Comparison of ENCODE assay signal across 17 mouse cellular contexts in genomic region chr3:145623047-145623446, GRCm38 (mm10). TPM values are rescaled to one million over a fixed set of nuclear protein-coding genes. Genes with fewer than 3 reads are reported as not detected.
DNase-seq lines count a peak whose midpoint lies in the region; ATAC-seq and TF ChIP-seq lines count a peak whose summit lies in the region.
"Had no signal": no experiment of that assay in that cellular context is flagged by ENCODE, and none has a peak within 500 bp of the region (broad histone marks: within the 10 kb centered on the region; RNA-seq: fewer than 3 reads in every experiment).

No protein-coding gene starts in this region.

- peak; percentile 71 for ATAC-seq in forebrain, postnatal 0 days
- no peak for ATAC-seq in forebrain, embryonic 15.5 days (replicated peaks)
- peak; percentile 47; the same call in 1 of the 2 replicates for ATAC-seq in midbrain, embryonic 12.5 days (ENCODE audit: low FRiP score, low read depth)
- ATAC-seq in midbrain, embryonic 11.5 days (ENCODE audit: low FRiP score): no peak
- ATAC-seq in hindbrain, embryonic 13.5 days (ENCODE audit: low FRiP score): peak; percentile 65
- peak; percentile 48; the same call in 1 of the 2 replicates for ATAC-seq in midbrain, postnatal 0 days (ENCODE audit: low FRiP score)
- ATAC-seq: activated CD4-positive, CD25-positive, alpha-beta regulatory T cell, adult 4 months had no signal

- no peaks in the 10 kb centered on the region for H3K36me3 ChIP-seq in forebrain, postnatal 0 days (ENCODE audit: insufficient read depth)
- no peaks in the 10 kb centered on the region for H3K36me3 ChIP-seq in forebrain, embryonic 15.5 days
- H3K36me3 ChIP-seq in midbrain, embryonic 12.5 days: no peaks in the 10 kb centered on the region
- H3K36me3 ChIP-seq in midbrain, embryonic 11.5 days (ENCODE audit: control insufficient read depth, insufficient read depth, low read length): no peaks in the 10 kb centered on the region
- no peaks in the 10 kb centered on the region for H3K36me3 ChIP-seq in hindbrain, embryonic 13.5 days
- no peaks in the 10 kb centered on the region for H3K36me3 ChIP-seq in midbrain, postnatal 0 days (ENCODE audit: insufficient read depth, low read length)
- H3K36me3 ChIP-seq: embryonic facial prominence, embryonic 13.5 days; limb, embryonic 13.5 days; liver, embryonic 15.5 days had no signal

- H3K4me3 ChIP-seq in forebrain, postnatal 0 days (ENCODE audit: low read depth, low read length): no peak overlapping the region
- H3K4me3 ChIP-seq in forebrain, embryonic 15.5 days: no peak overlapping the region
- H3K4me3 ChIP-seq in midbrain, embryonic 12.5 days: no peak overlapping the region
- H3K4me3 ChIP-seq in midbrain, embryonic 11.5 days (ENCODE audit: low read depth, low read length): no peak overlapping the region
- no peak overlapping the region for H3K4me3 ChIP-seq in hindbrain, embryonic 13.5 days
- no peak overlapping the region for H3K4me3 ChIP-seq in midbrain, postnatal 0 days (ENCODE audit: low read depth, low read length)
- no peak overlapping the region for H3K4me3 ChIP-seq in gastrocnemius, adult 2 months
- H3K4me3 ChIP-seq: embryonic facial prominence, embryonic 13.5 days; layer of hippocampus, adult 2 months; limb, embryonic 13.5 days; liver, embryonic 15.5 days had no signal

- no peak overlapping the region for H3K27ac ChIP-seq in forebrain, postnatal 0 days (ENCODE audit: low read depth, low read length)
- H3K27ac ChIP-seq in forebrain, embryonic 15.5 days (replicated peaks): no peak overlapping the region
- no peak overlapping the region for H3K27ac ChIP-seq in midbrain, embryonic 12.5 days (replicated peaks)
- no peak overlapping the region for H3K27ac ChIP-seq in midbrain, embryonic 11.5 days (ENCODE audit: low read depth, low read length)
- no peak overlapping the region for H3K27ac ChIP-seq in hindbrain, embryonic 13.5 days
- H3K27ac ChIP-seq in midbrain, postnatal 0 days (ENCODE audit: low read depth, low read length): no peak overlapping the region
- H3K27ac ChIP-seq in gastrocnemius, adult 2 months: no peak overlapping the region
- H3K27ac ChIP-seq: embryonic facial prominence, embryonic 13.5 days; layer of hippocampus, adult 2 months; limb, embryonic 13.5 days; liver, embryonic 15.5 days had no signal

- TF ChIP-seq CTCF in forebrain, postnatal 0 days (IDR thresholded peaks at IDR 0.05; ENCODE audit: low read depth): no peak
- TF ChIP-seq CTCF in midbrain, postnatal 0 days (IDR thresholded peaks at IDR 0.05): no peak
- TF ChIP-seq CTCF in gastrocnemius, adult 2 months (IDR thresholded peaks at IDR 0.05): no peak

- DNase-seq in forebrain, postnatal 0 days: no peak
- DNase-seq in midbrain, embryonic 11.5 days (ENCODE audit: low spot score, missing footprints): no peak
- peak; percentile 53 for DNase-seq in midbrain, postnatal 0 days (ENCODE audit: low spot score)
- no peak for DNase-seq in gastrocnemius, adult 2 months
- DNase-seq in adrenal gland, adult 8-10 months: no peak
- DNase-seq: cerebellum, adult 11 months; right cerebral cortex, postnatal 25 days had no signal

- H3K9ac ChIP-seq in forebrain, postnatal 0 days: no peak overlapping the region
- H3K9ac ChIP-seq in forebrain, embryonic 15.5 days (replicated peaks): no peak overlapping the region
- H3K9ac ChIP-seq in midbrain, embryonic 12.5 days (replicated peaks): no peak overlapping the region
- H3K9ac ChIP-seq in midbrain, embryonic 11.5 days (ENCODE audit: low read length): no peak overlapping the region
- no peak overlapping the region for H3K9ac ChIP-seq in hindbrain, embryonic 13.5 days
- no peak overlapping the region for H3K9ac ChIP-seq in midbrain, postnatal 0 days (replicated peaks; ENCODE audit: low read length, poor library complexity, severe bottlenecking)
- H3K9ac ChIP-seq: embryonic facial prominence, embryonic 13.5 days; limb, embryonic 13.5 days; liver, embryonic 15.5 days had no signal

- no peak overlapping the region for H3K4me2 ChIP-seq in forebrain, postnatal 0 days (ENCODE audit: low read depth)
- H3K4me2 ChIP-seq in forebrain, embryonic 15.5 days (replicated peaks): no peak overlapping the region
- no peak overlapping the region for H3K4me2 ChIP-seq in midbrain, embryonic 12.5 days (replicated peaks)
- no peak overlapping the region for H3K4me2 ChIP-seq in midbrain, embryonic 11.5 days
- no peak overlapping the region for H3K4me2 ChIP-seq in hindbrain, embryonic 13.5 days
- no peak overlapping the region for H3K4me2 ChIP-seq in midbrain, postnatal 0 days (ENCODE audit: low read depth, low read length, poor library complexity, severe bottlenecking)
- H3K4me2 ChIP-seq: embryonic facial prominence, embryonic 13.5 days; limb, embryonic 13.5 days; liver, embryonic 15.5 days had no signal

- no peaks in the 10 kb centered on the region for H3K27me3 ChIP-seq in forebrain, postnatal 0 days (ENCODE audit: insufficient read depth, low read length)
- no peaks in the 10 kb centered on the region for H3K27me3 ChIP-seq in forebrain, embryonic 15.5 days
- H3K27me3 ChIP-seq in midbrain, embryonic 12.5 days: no peaks in the 10 kb centered on the region
- no peaks in the 10 kb centered on the region for H3K27me3 ChIP-seq in midbrain, embryonic 11.5 days (ENCODE audit: control insufficient read depth, insufficient read depth, low read length)
- no peaks in the 10 kb centered on the region for H3K27me3 ChIP-seq in hindbrain, embryonic 13.5 days
- H3K27me3 ChIP-seq in midbrain, postnatal 0 days (ENCODE audit: insufficient read depth, low read length): no peaks in the 10 kb centered on the region
- H3K27me3 ChIP-seq: embryonic facial prominence, embryonic 13.5 days; limb, embryonic 13.5 days; liver, embryonic 15.5 days had no signal

- H3K4me1 ChIP-seq in forebrain, postnatal 0 days (ENCODE audit: insufficient read depth): no peaks in the 10 kb centered on the region
- H3K4me1 ChIP-seq in forebrain, embryonic 15.5 days: no peaks in the 10 kb centered on the region
- no peaks in the 10 kb centered on the region for H3K4me1 ChIP-seq in midbrain, embryonic 12.5 days
- no peaks in the 10 kb centered on the region for H3K4me1 ChIP-seq in midbrain, embryonic 11.5 days (ENCODE audit: control insufficient read depth, insufficient read depth, low read length)
- H3K4me1 ChIP-seq in hindbrain, embryonic 13.5 days (replicated peaks): peaks cover 16% of the 10 kb centered on the region
- no peaks in the 10 kb centered on the region for H3K4me1 ChIP-seq in midbrain, postnatal 0 days (ENCODE audit: insufficient read depth, low read length)
- H3K4me1 ChIP-seq: liver, embryonic 15.5 days had no signal

- H3K9me3 ChIP-seq in forebrain, postnatal 0 days (ENCODE audit: low read length): no peaks in the 10 kb centered on the region
- H3K9me3 ChIP-seq in forebrain, embryonic 15.5 days: no peaks in the 10 kb centered on the region
- no peaks in the 10 kb centered on the region; the same call in 1 of the 2 replicates for H3K9me3 ChIP-seq in midbrain, embryonic 12.5 days
- H3K9me3 ChIP-seq in midbrain, embryonic 11.5 days (ENCODE audit: control insufficient read depth, low read length): no peaks in the 10 kb centered on the region
- no peaks in the 10 kb centered on the region for H3K9me3 ChIP-seq in hindbrain, embryonic 13.5 days
- H3K9me3 ChIP-seq in midbrain, postnatal 0 days (ENCODE audit: low read length): no peaks in the 10 kb centered on the region
- H3K9me3 ChIP-seq: embryonic facial prominence, embryonic 13.5 days; limb, embryonic 13.5 days; liver, embryonic 15.5 days had no signal

- intact Hi-C loops in gastrocnemius, adult 2 months (cut with DNase I): no loop called here

- whole genome bisulfite sequencing in forebrain, postnatal 0 days: 75% methylated on average over 12 of the region's 12 CpGs
- WGBS in forebrain, embryonic 15.5 days: 77% methylated on average over 12 of the region's 12 CpGs
- WGBS in midbrain, embryonic 12.5 days: 81% methylated on average over 12 of the region's 12 CpGs
- 85% methylated on average over 12 of the region's 12 CpGs for WGBS in midbrain, embryonic 11.5 days
- 46% methylated on average over 12 of the region's 12 CpGs for WGBS in hindbrain, embryonic 13.5 days
- 68% methylated on average over 12 of the region's 12 CpGs for WGBS in midbrain, postnatal 0 days

RNA-seq across cellular contexts. Expression of gene Ccn1, which starts 26.7 kb away (rescaled TPM):
- 8.5 and 8.9 TPM in 2 replicates for total RNA-seq in forebrain, postnatal 0 days (2014; rRNA removed)
- polyA plus RNA-seq in forebrain, postnatal 0 days (2015; fragmentation: Nextera tagmentation; extraction: Ambion mirVana): 11.7 and 13.6 TPM in 2 replicates
- polyA plus RNA-seq in forebrain, embryonic 15.5 days (2015; fragmentation: Nextera tagmentation; extraction: Ambion mirVana): 27.2 and 30.1 TPM in 2 replicates
- polyA plus RNA-seq in midbrain, embryonic 12.5 days (2016; fragmentation: Nextera tagmentation; extraction: Ambion mirVana): 22.5 and 29.2 TPM in 2 replicates
- 14.1 and 15.7 TPM in 2 replicates for polyA plus RNA-seq in midbrain, embryonic 11.5 days (2014; fragmentation: Nextera tagmentation; extraction: Ambion mirVana)
- 10.1 and 11.2 TPM in 2 replicates for polyA plus RNA-seq in hindbrain, embryonic 13.5 days (2015; fragmentation: Nextera tagmentation; extraction: Ambion mirVana)
- 3.8 and 4.9 TPM in 2 replicates for total RNA-seq in midbrain, postnatal 0 days (2014; rRNA removed)
- polyA plus RNA-seq in midbrain, postnatal 0 days (2015; fragmentation: Nextera tagmentation; extraction: Ambion mirVana): 5.3 and 5.6 TPM in 2 replicates
- total RNA-seq in gastrocnemius, adult 2 months (2021): 10 to 100 TPM; 20.8 to 52.2 TPM
- total RNA-seq in adrenal gland, adult 8-10 months (2022): 10 to 100 TPM in 2 of 4 experiments, 1 to 10 TPM in 2; 7.9 to 16.9 (median 11.3) TPM
- total RNA-seq: granulocyte monocyte progenitor cell, adult 5-6 weeks; monocyte, adult 5-6 weeks had no signal
- polyA plus RNA-seq: activated CD4-positive, CD25-positive, alpha-beta regulatory T cell, adult 4 months had no signal

RNA-seq across cellular contexts. Expression of gene Znhit6, which starts 47.0 kb away (rescaled TPM):
- total RNA-seq in forebrain, postnatal 0 days (2014; rRNA removed): 7.5 and 15.8 TPM in 2 replicates
- polyA plus RNA-seq in forebrain, postnatal 0 days (2015; fragmentation: Nextera tagmentation; extraction: Ambion mirVana): 30.7 and 32.6 TPM in 2 replicates
- polyA plus RNA-seq in forebrain, embryonic 15.5 days (2015; fragmentation: Nextera tagmentation; extraction: Ambion mirVana): 27.8 and 30.6 TPM in 2 replicates
- 35.9 and 40.4 TPM in 2 replicates for polyA plus RNA-seq in midbrain, embryonic 12.5 days (2016; fragmentation: Nextera tagmentation; extraction: Ambion mirVana)
- polyA plus RNA-seq in midbrain, embryonic 11.5 days (2014; fragmentation: Nextera tagmentation; extraction: Ambion mirVana): 37.5 and 40.4 TPM in 2 replicates
- polyA plus RNA-seq in hindbrain, embryonic 13.5 days (2015; fragmentation: Nextera tagmentation; extraction: Ambion mirVana): 34.6 and 40.1 TPM in 2 replicates
- 8.1 and 12.0 TPM in 2 replicates for total RNA-seq in midbrain, postnatal 0 days (2014; rRNA removed)
- 34.6 and 36.6 TPM in 2 replicates for polyA plus RNA-seq in midbrain, postnatal 0 days (2015; fragmentation: Nextera tagmentation; extraction: Ambion mirVana)
- total RNA-seq in gastrocnemius, adult 2 months (2021): 10 to 100 TPM; 12.3 to 12.8 TPM
- 10 to 100 TPM; 14.5 to 24.9 (median 18.2) TPM for total RNA-seq in adrenal gland, adult 8-10 months (2022)

Comparison
In these comparisons a context has a peak if more than half of its experiments do, and no peak if none do; other contexts are left out.
1. ATAC-seq: peak in forebrain, postnatal 0 days (single experiment), midbrain, embryonic 12.5 days (single experiment), hindbrain, embryonic 13.5 days (single experiment) and midbrain, postnatal 0 days (single experiment); none in forebrain, embryonic 15.5 days (single experiment) and midbrain, embryonic 11.5 days (single experiment).